Mouse (Mus musculus) C3H10T1/2 (cell line): Measurements from ENCODE around the gene Cfap74. TPM values are rescaled to one million over a fixed set of nuclear protein-coding genes. Genes with fewer than 3 reads are reported as not detected.

Experiments used
- polyA plus RNA-seq, 2 experiments: library from polyadenylated mRNA; unstranded; fragments of >200 nt; fragmentation: generic; extraction: Trizol; gene quantifications; one replicate each; pipeline ENCODE4 v1.2.1; 2012; ENCODE audit warnings: missing spikeins in 2 of 2

Cfap74 gene
- 1 to 10 TPM in 1 of 2 experiments, under 1 TPM in 1; 0.70 to 1.7 TPM for polyA plus RNA-seq

GRCm38 (mm10) chr4:155409058-155409776 lies at the start of gene Cfap74:
Gene Cfap74, plus strand, starts transcription at chr4:155409190.

GRCm38 (mm10) chr4:155361303-155361791 lies 47.6 kb upstream of the Cfap74 start, which contains the start of gene Prkcz:
Gene Prkcz, minus strand, starts transcription at chr4:155361361.

DNA sequence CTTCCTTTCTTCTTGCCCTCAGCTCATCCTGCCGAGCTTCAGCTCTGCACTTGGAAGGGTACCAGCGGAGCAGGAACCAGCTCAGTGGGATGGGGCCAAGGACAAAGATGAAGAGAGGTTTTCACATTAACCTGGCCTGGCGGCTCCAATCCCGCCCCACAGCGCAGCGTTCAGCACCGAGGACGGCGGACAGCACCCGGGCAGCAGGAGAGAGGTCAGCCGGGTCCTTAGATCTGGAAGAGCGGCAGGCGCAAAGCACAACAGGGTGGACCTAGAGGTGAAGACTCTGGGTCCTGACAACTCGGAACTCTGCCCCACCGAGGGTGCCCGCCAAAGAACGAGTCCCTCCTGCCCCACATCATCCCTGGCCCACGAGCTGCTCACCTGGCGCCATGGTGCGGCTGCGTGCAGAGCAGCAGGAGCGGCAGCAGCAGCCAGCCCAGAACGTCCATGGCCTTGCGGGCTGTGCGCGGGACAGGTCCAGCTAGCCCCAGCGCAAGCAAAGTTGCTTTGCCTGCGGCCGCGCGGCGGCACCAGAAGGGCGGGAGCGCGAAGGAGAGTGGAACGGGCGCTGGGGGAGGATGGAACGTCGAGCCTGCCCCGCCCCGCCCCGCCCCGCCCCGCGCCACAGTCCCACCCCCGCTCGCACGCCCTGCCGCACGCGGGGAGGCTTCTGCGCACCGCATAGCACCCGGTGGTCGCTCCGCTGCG lies 11.3 kb upstream of the Cfap74 start, which contains the start of gene Gabrd:
TSS of gene Gabrd (minus strand) at position 602 of the 711 bp plus-strand sequence.

GRCm38 (mm10) chr4:155468952-155469351 lies 60.0 kb downstream of the Cfap74 start, which contains the start of gene Tmem52:
Gene Tmem52, plus strand, starts transcription at chr4:155469114.

GRCm38 (mm10) chr4:155490990-155491504 lies 82.1 kb downstream of the Cfap74 start, which contains the start of gene Gnb1:
Gene Gnb1, plus strand, starts transcription at chr4:155491361.

Other genes starting within 250 kb of the Cfap74 start
- 10 to 100 TPM; 11.9 to 61.3 TPM for gene Ski, start 186.6 kb upstream of the Cfap74 start, polyA plus RNA-seq
- 10 to 100 TPM; 34.6 to 41.6 TPM for gene Faap20, start 159.4 kb upstream of the Cfap74 start, polyA plus RNA-seq
- under 1 TPM in 1 of 2 experiments, not detected in 1; 0.05 TPM for gene Prkcz, start 47.8 kb upstream of the Cfap74 start, polyA plus RNA-seq
- not detected for gene Gabrd, start 11.1 kb upstream of the Cfap74 start, polyA plus RNA-seq
- under 1 TPM in 1 of 2 experiments, not detected in 1; 0.09 TPM for gene Tmem52, start 59.9 kb downstream of the Cfap74 start, polyA plus RNA-seq
- gene Gnb1, start 82.2 kb downstream of the Cfap74 start, polyA plus RNA-seq, result 100 to 1,000 TPM; 154 to 245 TPM
- gene Nadk, start 153.2 kb downstream of the Cfap74 start, polyA plus RNA-seq, result 10 to 100 TPM; 53.5 to 67.2 TPM
- 1 to 10 TPM; 1.0 to 3.9 TPM for gene Slc35e2, start 192.2 kb downstream of the Cfap74 start, polyA plus RNA-seq
- 10 to 100 TPM; 15.6 to 33.6 TPM for gene Cdk11b, start 215.7 kb downstream of the Cfap74 start, polyA plus RNA-seq
- gene Gm10563, start 236.2 kb downstream of the Cfap74 start, polyA plus RNA-seq, result not detected
- gene Mmp23, start 244.2 kb downstream of the Cfap74 start, polyA plus RNA-seq, result 1 to 10 TPM in 1 of 2 experiments, under 1 TPM in 1; 0.05 to 1.8 TPM